Mouse (Mus musculus): ENCODE measurements around the gene Sox14. TPM values are rescaled to one million over a fixed set of nuclear protein-coding genes. Genes with fewer than 3 reads are reported as not detected.

Gene Sox14
- polyA plus RNA-seq, 1 experiment from 2014 or later = 6.6 TPM

DNA sequence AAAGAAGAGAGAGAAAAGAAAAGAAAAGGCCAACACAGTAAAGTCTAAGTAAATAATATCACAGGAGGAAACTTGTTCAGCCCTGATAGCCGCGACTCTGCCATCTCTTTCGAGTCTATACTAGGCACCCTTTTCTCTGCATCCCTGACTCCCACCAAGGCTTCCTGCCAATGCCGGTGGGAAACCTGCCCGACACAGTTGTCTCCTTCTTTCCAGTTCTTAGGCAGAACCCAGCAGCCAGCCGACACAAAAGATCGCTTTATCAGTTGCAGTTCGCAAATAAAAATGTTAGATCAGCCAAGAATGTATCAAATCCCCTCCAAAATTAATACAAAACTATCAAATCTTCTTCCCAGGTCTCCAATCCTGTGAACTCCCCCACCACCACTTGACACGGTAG lies 13.0 kb downstream of the Sox14 start:
- 88% methylated on average over 9 of the region's 9 CpGs for WGBS
- no peak overlapping the region for H3K4me2 ChIP-seq (replicated peaks; ENCODE audit: low read depth, low read length)
- H3K4me3 ChIP-seq (ENCODE audit: low read depth, low read length) = no peak overlapping the region
- no peak overlapping the region for H3K27ac ChIP-seq (ENCODE audit: low read depth, low read length)
- H3K36me3 ChIP-seq (ENCODE audit: control insufficient read depth, insufficient read depth, low read length) = no peaks in the 10 kb centered on the region
- no peaks in the 10 kb centered on the region for H3K4me1 ChIP-seq (replicated peaks; ENCODE audit: control insufficient read depth, insufficient read depth, low read length)
- ATAC-seq (ENCODE audit: low FRiP score) = no peak
- H3K9ac ChIP-seq (ENCODE audit: low read depth, low read length) = no peak overlapping the region
- no peaks in the 10 kb centered on the region for H3K9me3 ChIP-seq (ENCODE audit: control insufficient read depth, low read length)
- DNase-seq (ENCODE audit: low spot score) = no peak
- H3K27me3 ChIP-seq (ENCODE audit: control insufficient read depth, insufficient read depth, low read length) = peaks cover 26% of the 10 kb centered on the region

DNA sequence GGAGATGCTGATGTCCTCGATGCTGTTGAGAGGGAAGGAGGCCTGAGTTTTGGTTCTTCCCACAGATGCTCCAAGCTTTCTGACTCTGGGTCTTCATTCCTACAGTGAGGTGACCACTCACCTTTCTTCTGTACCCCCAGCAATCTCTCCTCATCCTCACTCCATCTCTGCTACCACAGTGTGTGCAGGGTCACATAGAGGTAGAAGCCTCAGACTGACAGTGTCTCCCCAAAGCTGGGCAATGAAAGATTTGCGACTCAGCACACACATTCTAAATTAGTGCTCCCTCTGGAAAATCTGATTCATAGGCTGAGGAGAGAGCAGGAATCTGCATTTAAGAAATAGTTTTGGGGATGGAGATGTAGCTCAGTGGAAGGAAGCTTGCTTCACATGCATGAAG lies 21.5 kb downstream of the Sox14 start:
- H3K36me3 ChIP-seq (ENCODE audit: control insufficient read depth, insufficient read depth, low read length) = no peaks in the 10 kb centered on the region
- no peak for DNase-seq (ENCODE audit: low spot score)
- H3K4me2 ChIP-seq (replicated peaks; ENCODE audit: low read depth, low read length) = no peak overlapping the region
- no peaks in the 10 kb centered on the region for H3K9me3 ChIP-seq (ENCODE audit: control insufficient read depth, low read length)
- H3K9ac ChIP-seq (ENCODE audit: low read depth, low read length) = no peak overlapping the region
- H3K4me3 ChIP-seq (ENCODE audit: low read depth, low read length) = no peak overlapping the region
- 80% methylated on average over 2 of the region's 2 CpGs for WGBS
- 0 out of 2 replicates have a peak, but pooled peaks cover 2% of the 10 kb centered on the region for H3K27me3 ChIP-seq (ENCODE audit: control insufficient read depth, insufficient read depth, low read length)
- ATAC-seq (ENCODE audit: low FRiP score) = no peak
- no peaks in the 10 kb centered on the region for H3K4me1 ChIP-seq (replicated peaks; ENCODE audit: control insufficient read depth, insufficient read depth, low read length)
- H3K27ac ChIP-seq (ENCODE audit: low read depth, low read length) = no peak overlapping the region

DNA sequence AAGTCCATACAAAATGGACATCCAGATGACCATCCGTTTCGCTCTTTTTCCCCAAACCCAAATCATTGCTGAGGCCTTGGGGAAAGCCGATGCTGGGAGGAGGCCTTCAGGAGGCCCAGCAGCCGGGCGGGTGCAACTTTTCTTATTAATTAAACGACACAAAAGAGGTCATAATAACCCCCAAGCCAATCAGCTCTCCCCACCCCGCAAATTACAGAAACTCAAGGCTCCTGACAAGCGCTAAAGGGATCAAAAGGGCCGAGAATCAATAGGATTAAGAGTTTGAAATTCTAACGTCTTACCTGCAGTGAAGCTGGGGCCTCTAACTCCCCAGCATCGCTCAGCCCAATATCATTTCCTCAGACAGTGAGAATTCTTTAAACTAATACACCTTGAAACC lies 22.6 kb downstream of the Sox14 start:
- Histone ChIP-seq H3K27ac (ENCODE audit: low read depth, low read length) (no peak overlapping the region), H3K36me3 (ENCODE audit: control insufficient read depth, insufficient read depth, low read length) (no peaks in the 10 kb centered on the region), H3K9ac (ENCODE audit: low read depth, low read length) (no peak overlapping the region), H3K4me2 (replicated peaks; ENCODE audit: low read depth, low read length) (no peak overlapping the region), H3K27me3 (ENCODE audit: control insufficient read depth, insufficient read depth, low read length) (0 out of 2 replicates have a peak, but pooled peaks cover 2% of the 10 kb centered on the region), H3K4me3 (ENCODE audit: low read depth, low read length) (no peak overlapping the region), H3K4me1 (replicated peaks; ENCODE audit: control insufficient read depth, insufficient read depth, low read length) (no peaks in the 10 kb centered on the region), H3K9me3 (ENCODE audit: control insufficient read depth, low read length) (no peaks in the 10 kb centered on the region)
- ATAC-seq (ENCODE audit: low FRiP score) = no peak
- 68% methylated on average over 11 of the region's 11 CpGs for WGBS
- DNase-seq (ENCODE audit: low spot score) = no peak

DNA sequence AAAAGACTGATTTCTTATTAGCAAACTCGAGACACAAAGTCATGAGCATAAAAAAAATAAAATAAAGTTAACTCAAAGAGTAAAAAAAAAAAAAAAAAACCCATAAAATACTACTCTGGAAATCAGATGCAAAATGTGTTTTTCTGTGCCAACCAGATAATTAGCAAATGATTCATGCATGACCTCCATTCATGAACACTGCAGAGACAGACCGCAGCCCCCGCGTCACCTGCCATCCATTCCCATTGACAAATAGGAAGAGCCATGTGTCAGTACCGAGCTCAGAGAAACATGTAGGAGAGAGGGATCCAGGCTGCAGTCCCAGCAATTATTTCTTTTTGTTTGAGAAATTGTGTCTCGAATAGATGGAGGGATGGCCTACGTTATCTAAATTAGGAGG lies 25.6 kb downstream of the Sox14 start:
- Histone ChIP-seq H3K27me3 (ENCODE audit: control insufficient read depth, insufficient read depth, low read length) (no peaks in the 10 kb centered on the region), H3K4me3 (ENCODE audit: low read depth, low read length) (no peak overlapping the region), H3K9me3 (ENCODE audit: control insufficient read depth, low read length) (no peaks in the 10 kb centered on the region), H3K9ac (ENCODE audit: low read depth, low read length) (no peak overlapping the region), H3K36me3 (ENCODE audit: control insufficient read depth, insufficient read depth, low read length) (no peaks in the 10 kb centered on the region), H3K4me1 (replicated peaks; ENCODE audit: control insufficient read depth, insufficient read depth, low read length) (no peaks in the 10 kb centered on the region), H3K4me2 (replicated peaks; ENCODE audit: low read depth, low read length) (no peak overlapping the region), H3K27ac (ENCODE audit: low read depth, low read length) (no peak overlapping the region)
- DNase-seq (ENCODE audit: low spot score) (no peak), ATAC-seq (ENCODE audit: low FRiP score) (no peak)
- WGBS = 65% methylated on average over 7 of the region's 7 CpGs

DNA sequence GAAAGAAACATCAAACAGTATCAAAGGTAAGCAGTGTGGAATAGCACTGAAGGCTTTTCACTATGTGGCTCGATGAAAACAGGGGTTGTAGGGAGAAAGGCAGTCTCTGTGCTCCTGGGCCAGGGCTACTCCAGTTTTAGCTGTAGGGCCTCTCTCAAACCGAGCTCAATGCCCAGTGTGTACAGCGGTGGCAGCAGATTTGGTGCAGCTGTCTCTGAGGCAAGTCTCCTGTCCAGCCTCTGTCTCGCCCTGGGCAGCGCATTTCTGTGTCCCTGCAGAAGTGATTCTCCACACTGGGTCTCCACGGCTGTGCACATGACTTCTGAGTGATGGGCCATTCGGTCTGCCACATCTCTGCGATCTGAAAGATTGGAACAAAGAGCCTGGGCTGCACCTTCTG lies 27.6 kb downstream of the Sox14 start:
- no peak overlapping the region for H3K4me3 ChIP-seq (ENCODE audit: low read depth, low read length)
- H3K9ac ChIP-seq (ENCODE audit: low read depth, low read length) = no peak overlapping the region
- H3K4me2 ChIP-seq (replicated peaks; ENCODE audit: low read depth, low read length) = no peak overlapping the region
- no peaks in the 10 kb centered on the region for H3K36me3 ChIP-seq (ENCODE audit: control insufficient read depth, insufficient read depth, low read length)
- ATAC-seq (ENCODE audit: low FRiP score) = no peak
- peak; percentile 25 for DNase-seq (ENCODE audit: low spot score)
- WGBS = 47% methylated on average over 8 of the region's 8 CpGs
- no peaks in the 10 kb centered on the region for H3K9me3 ChIP-seq (ENCODE audit: control insufficient read depth, low read length)
- H3K4me1 ChIP-seq (replicated peaks; ENCODE audit: control insufficient read depth, insufficient read depth, low read length) = no peaks in the 10 kb centered on the region
- no peaks in the 10 kb centered on the region for H3K27me3 ChIP-seq (ENCODE audit: control insufficient read depth, insufficient read depth, low read length)
- no peak overlapping the region for H3K27ac ChIP-seq (ENCODE audit: low read depth, low read length)

DNA sequence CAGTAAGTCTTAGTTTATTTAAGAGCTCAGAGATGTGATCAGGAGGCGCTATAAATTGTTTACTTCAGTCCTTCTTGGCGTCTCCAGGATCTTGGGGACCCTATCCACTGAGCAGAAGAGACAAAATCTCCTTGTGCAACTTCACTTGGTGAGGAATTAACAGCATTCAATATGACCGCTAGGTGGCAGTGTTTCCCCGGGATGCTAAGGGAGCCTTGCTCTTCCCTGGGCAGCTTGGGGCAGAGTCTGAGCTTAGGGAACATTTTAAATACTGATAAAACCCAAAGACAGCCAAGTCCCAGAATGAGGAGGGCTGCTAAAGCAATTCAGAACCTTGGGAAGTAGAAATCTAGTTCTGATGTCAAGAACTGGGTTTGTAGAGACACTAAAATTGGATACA lies 29.1 kb downstream of the Sox14 start:
- Histone ChIP-seq H3K4me1 (replicated peaks; ENCODE audit: control insufficient read depth, insufficient read depth, low read length) (no peaks in the 10 kb centered on the region), H3K27me3 (ENCODE audit: control insufficient read depth, insufficient read depth, low read length) (no peaks in the 10 kb centered on the region), H3K4me3 (ENCODE audit: low read depth, low read length) (no peak overlapping the region), H3K36me3 (ENCODE audit: control insufficient read depth, insufficient read depth, low read length) (no peaks in the 10 kb centered on the region), H3K9me3 (ENCODE audit: control insufficient read depth, low read length) (no peaks in the 10 kb centered on the region), H3K27ac (ENCODE audit: low read depth, low read length) (no peak overlapping the region), H3K4me2 (replicated peaks; ENCODE audit: low read depth, low read length) (no peak overlapping the region), H3K9ac (ENCODE audit: low read depth, low read length) (no peak overlapping the region)
- DNase-seq (ENCODE audit: low spot score) = peak; percentile 92
- ATAC-seq (ENCODE audit: low FRiP score) = no peak
- WGBS = under 1% methylated on average over 4 of the region's 4 CpGs

DNA sequence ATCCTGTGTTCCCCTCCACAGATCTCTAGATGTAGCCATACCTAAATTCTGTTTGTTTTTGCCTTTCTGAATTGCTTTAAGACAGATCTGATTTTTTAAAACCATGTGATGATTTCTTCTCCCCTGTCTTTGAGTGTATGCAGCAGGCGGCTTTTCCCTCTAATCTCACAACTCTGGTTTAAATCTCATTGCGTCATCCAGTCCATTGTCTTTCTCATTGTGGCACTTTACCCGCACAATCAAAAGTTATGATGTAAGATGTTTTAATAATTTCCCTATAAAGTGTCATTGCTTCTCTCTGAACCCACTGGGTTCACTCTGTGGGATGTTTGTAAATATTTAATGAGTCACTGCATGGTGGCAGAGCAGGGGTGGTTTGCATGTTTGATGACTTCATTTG lies 36.6 kb downstream of the Sox14 start:
- Histone ChIP-seq H3K36me3 (ENCODE audit: control insufficient read depth, insufficient read depth, low read length) (no peaks in the 10 kb centered on the region), H3K4me3 (ENCODE audit: low read depth, low read length) (no peak overlapping the region), H3K27ac (ENCODE audit: low read depth, low read length) (no peak overlapping the region), H3K4me2 (replicated peaks; ENCODE audit: low read depth, low read length) (no peak overlapping the region), H3K27me3 (ENCODE audit: control insufficient read depth, insufficient read depth, low read length) (no peaks in the 10 kb centered on the region), H3K4me1 (replicated peaks; ENCODE audit: control insufficient read depth, insufficient read depth, low read length) (no peaks in the 10 kb centered on the region), H3K9me3 (ENCODE audit: control insufficient read depth, low read length) (no peaks in the 10 kb centered on the region), H3K9ac (ENCODE audit: low read depth, low read length) (no peak overlapping the region)
- 95% methylated on average over 3 of the region's 3 CpGs for WGBS
- DNase-seq (ENCODE audit: low spot score) (no peak), ATAC-seq (ENCODE audit: low FRiP score) (no peak)

DNA sequence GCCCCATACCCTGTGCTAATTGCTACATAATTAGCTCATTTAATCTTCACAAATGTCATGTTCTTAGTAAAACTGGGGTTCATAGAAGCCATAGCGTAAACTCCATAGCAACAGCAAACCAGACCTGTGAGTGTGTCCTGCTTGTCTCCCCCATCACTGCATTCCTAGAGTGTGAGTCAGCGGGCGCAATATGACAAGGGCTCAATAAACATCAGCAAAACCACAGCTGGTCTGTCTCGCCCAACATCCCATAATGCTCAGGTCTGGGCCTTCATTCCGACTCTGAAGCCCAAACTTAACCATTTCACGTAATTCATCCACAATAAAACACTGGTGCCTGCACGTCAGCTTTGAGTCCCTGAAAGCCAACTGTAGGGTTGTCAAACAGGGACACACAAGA lies 37.1 kb downstream of the Sox14 start:
- DNase-seq (ENCODE audit: low spot score) = no peak
- H3K4me2 ChIP-seq (replicated peaks; ENCODE audit: low read depth, low read length) = no peak overlapping the region
- H3K27me3 ChIP-seq (ENCODE audit: control insufficient read depth, insufficient read depth, low read length) = no peaks in the 10 kb centered on the region
- ATAC-seq (ENCODE audit: low FRiP score) = no peak
- H3K9me3 ChIP-seq (ENCODE audit: control insufficient read depth, low read length) = no peaks in the 10 kb centered on the region
- no peaks in the 10 kb centered on the region for H3K4me1 ChIP-seq (replicated peaks; ENCODE audit: control insufficient read depth, insufficient read depth, low read length)
- H3K36me3 ChIP-seq (ENCODE audit: control insufficient read depth, insufficient read depth, low read length) = no peaks in the 10 kb centered on the region
- WGBS = 93% methylated on average over 7 of the region's 7 CpGs
- no peak overlapping the region for H3K4me3 ChIP-seq (ENCODE audit: low read depth, low read length)
- no peak overlapping the region for H3K27ac ChIP-seq (ENCODE audit: low read depth, low read length)
- H3K9ac ChIP-seq (ENCODE audit: low read depth, low read length) = no peak overlapping the region

DNA sequence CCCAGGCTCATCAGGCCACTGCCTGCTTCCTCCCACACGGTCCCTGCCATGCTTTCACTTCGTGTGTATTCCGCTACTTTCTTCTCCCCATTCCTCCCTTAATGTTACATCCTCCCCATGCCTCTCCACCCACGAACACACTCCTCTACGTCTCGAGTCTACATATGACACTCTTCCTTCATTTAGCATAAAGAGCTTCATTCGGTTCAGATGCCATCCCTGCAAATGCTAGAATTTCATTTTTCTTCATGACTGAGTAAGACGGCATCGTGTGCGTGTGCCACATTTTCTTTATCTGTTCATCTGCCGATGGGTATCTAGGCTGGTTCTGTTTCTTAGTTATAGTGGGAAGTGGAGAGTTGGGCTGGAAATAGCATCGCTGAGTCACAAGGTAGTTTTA lies 39.3 kb downstream of the Sox14 start:
- Histone ChIP-seq H3K4me2 (replicated peaks; ENCODE audit: low read depth, low read length) (no peak overlapping the region), H3K27me3 (ENCODE audit: control insufficient read depth, insufficient read depth, low read length) (no peaks in the 10 kb centered on the region), H3K27ac (ENCODE audit: low read depth, low read length) (no peak overlapping the region), H3K4me3 (ENCODE audit: low read depth, low read length) (no peak overlapping the region), H3K36me3 (ENCODE audit: control insufficient read depth, insufficient read depth, low read length) (no peaks in the 10 kb centered on the region), H3K9ac (ENCODE audit: low read depth, low read length) (no peak overlapping the region), H3K4me1 (replicated peaks; ENCODE audit: control insufficient read depth, insufficient read depth, low read length) (no peaks in the 10 kb centered on the region), H3K9me3 (ENCODE audit: control insufficient read depth, low read length) (no peaks in the 10 kb centered on the region)
- ATAC-seq (ENCODE audit: low FRiP score) (no peak), DNase-seq (ENCODE audit: low spot score) (no peak)
- whole genome bisulfite sequencing = 89% methylated on average over 12 of the region's 12 CpGs

Measured in hindbrain, embryonic 11.5 days (tissue).